Mouse (Mus musculus) embryo, embryonic 11.5 days (tissue): ENCODE results near the gene Eef1akmt1.

Source experiments
- DNase-seq: peaks from one replicate; pipeline ENCODE4 v3.0.0-alpha.2; 2012; ENCODE audit warnings: low read depth, low spot score

Eef1akmt1 gene

DNA sequence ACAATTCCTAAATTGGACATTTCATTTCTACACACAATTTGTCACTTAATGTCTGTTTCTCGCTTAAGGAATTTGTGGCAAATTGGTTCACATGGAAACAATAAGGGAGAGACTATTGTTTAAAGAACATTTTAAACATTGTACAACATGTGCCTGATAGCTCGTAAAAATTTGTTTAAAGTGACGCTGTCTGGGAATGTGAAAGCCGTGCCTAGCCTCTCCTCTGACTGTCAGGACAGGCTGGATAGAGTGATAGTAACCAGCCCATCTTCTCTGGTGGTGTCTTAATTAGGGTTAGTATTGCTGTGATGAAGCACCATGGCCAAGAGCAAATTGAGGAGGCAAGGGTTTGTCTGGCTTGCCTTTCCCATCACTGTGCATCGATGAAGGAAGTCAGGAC, 24.4 kb downstream of the Eef1akmt1 start:
- no peak for DNase-seq

DNA sequence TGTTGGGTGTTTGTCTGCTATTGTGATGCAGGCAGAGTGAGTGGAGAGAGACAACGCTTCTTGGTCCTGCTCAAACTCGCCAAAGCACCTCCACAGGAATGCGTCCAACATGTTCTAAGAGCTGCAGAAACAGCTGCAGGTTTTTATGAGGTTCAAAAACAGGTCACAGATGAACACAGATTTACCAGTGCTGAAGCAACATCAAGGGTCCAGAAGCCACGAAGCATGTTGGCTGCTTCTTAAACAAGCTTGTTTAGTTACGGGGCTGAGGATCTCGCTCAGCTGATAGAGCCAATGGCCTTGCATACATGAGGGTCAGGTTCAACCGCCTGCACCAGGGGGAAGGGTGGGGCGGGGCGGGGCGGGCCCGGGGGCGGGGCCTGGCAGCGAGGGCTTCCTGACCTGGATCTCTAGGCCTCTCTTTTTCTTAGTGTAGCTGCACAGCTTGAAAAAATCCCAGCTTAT, 24.8 kb downstream of the Eef1akmt1 start:
- no peak for DNase-seq

DNA sequence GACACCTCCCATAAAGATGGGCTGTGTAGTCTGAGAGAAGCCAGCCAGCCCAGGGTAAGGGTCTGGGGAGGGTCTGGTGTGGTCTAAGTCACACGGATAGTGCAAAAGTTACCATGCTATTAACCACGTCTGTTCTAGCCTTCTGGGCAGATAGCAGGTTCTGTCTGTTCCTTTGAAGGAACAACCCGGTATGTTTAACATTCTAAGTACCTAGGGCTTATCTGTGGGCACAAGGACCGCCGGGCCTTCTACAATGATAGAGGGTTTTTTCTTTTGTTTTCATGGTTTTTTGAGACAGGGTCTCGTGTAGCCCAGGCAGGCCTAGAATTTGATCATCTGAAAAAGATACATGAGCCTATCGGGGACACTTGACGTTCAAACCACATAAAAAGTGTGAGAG, 25.3 kb downstream of the Eef1akmt1 start:
- DNase-seq = no peak

DNA sequence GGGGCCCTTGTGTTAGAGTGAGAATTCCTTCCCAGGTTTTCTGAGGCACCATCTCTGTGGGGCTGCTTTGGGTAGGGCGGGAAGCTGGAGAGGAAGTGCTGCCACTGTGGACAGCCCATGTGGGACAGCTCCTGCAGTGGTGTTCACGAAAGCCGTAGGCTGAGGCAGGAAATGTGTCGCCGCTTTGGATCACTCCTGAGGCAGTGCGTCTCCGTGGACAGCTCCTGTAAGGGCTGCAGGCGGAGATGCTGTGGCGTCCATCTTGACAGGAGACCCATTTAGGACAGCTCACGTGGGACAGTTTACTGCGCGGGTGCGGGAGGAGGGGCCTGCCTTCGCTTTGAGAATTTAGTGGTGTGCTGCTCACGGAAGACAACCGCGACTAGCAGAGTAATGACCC, 25.9 kb downstream of the Eef1akmt1 start:
- DNase-seq = no peak

DNA sequence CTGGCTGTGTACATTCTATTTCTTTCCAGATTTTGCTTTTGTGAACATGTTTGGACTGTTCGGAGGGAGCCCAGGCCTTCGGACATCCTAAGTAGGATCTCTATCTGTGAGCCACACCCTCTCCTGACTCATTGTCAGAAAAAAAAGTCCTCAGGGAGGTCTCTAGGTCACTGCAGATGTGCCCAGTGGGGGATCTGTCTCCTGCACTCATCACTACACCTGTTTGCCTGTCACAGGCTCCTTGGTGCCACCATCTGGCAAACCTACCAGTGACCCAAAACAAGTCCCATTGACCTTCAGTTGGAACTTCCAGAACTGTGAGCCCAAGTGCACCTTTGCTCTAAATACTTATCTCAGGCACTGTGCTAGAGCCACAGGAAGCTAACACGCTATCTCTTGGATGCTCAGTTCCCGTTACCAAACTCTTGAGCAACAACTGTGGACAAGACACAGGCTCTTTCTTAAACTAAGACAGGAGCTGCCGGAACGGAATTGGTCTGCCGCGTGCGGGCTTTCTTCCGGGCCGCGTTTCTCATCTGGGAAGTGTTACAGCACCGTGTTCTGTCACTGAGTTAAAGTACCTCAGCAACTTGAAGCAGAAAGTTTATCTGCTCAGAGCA, 27.9 kb downstream of the Eef1akmt1 start:
- no peak for DNase-seq

DNA sequence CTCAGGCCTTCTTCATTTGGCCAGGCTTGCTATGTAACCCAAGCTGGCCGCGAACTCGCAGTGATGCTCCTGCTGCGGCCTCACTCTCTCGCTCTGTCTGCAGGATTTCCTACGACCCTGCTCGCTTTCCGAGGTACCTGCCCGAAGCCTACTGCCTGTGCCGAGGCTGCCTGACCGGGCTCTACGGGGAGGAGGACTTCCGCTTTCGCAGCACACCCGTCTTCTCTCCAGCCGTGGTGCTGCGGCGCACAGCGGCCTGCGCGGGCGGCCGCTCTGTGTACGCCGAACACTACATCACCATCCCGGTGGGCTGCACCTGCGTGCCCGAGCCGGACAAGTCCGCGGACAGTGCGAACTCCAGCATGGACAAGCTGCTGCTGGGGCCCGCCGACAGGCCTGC, 29.2 kb downstream of the Eef1akmt1 start:
- no peak for DNase-seq

DNA sequence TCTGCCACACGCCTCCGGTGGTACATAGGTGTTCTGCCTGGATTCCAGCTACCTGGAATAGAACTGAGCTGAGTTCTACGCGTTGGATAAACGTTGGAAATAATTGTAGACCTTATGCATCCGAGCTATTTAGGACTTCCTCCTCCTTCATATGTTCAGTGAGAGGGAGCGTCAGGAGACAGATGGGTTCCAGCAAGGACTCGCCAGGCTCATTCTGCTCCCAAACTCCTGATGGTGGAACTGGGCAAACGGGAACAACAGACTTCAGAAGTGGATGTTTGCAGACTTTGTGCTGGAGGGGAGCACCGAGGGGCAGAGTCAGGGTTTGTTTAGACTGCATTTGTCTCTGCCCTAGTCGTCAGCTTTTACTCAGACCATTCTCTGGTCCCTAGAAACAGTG, 30.7 kb downstream of the Eef1akmt1 start:
- DNase-seq = no peak

DNA sequence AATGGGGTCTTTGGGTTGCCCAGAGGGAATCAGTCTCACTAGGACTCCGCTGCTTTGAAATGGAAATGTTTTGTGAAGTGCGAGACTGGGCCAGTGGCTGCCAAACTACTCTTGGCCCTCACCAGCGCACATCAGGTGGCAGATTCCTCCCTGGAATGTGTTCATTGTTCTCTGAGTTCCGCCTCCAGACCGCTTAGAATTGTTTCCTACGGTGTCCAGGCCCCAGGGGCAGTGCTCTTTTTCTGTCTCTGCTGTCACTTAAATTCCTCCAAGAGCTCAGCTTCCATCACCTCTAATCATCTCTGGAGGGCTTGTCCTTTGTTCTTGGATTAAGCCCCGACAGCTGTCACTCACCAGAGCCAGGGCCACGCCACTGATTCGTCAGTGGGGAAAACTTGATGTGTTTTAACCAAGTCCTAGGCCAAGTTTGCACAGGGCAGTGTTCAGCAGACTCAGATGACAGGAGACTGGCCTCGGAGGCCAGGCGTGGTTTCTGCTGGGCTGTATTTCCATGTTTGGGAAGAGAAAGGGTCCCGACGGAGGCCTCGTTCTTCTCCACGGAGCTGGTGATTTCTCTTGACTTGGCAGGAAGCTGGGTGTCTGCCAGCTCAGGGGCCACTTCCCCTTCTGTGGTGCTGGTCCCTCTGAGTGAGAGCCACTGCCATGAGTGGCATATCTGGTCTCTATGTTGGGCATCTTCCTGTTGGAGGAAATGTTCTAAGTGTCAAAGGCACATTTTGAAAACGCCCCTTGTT, 34.0 kb downstream of the Eef1akmt1 start:
- no peak for DNase-seq

DNA sequence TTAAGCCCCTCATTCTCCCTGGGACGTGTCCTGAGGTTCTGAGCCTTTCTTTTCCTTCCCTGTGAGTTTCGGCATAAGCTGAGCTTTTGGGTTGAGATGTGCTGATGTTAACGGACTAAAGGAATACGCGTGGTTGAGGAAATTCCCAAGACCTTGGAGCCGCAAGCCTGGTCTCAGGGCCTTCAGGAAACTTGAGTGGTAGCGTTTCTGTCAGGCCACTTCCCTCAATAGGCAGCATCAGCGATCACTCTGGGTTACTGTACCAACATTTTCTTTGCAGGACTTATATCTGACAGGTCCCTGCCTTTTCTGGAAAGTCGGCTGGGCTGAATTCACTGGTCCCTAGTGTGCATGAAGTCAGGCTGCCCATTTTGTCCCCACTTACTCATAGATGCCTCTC, 34.6 kb downstream of the Eef1akmt1 start:
- DNase-seq = no peak

DNA sequence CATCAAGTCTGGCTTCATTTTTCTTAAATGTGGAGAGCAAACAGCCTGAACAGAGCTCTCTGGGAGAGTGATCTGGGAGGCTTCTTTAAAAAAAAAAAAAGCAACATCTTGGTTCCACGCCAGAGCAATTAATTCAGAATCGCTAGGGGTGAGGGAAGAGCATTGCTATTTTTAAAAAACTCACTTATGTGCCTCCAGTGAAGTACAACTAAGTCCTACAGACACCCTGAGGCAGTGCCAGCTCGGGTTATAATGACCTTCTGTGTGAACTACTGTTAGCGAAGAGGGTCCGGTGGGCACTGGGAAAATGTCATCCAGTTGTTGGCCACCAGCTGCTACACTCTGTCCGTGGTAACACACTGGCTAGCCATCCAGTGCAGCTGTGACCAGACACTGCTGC, 35.8 kb downstream of the Eef1akmt1 start:
- no peak for DNase-seq

DNA sequence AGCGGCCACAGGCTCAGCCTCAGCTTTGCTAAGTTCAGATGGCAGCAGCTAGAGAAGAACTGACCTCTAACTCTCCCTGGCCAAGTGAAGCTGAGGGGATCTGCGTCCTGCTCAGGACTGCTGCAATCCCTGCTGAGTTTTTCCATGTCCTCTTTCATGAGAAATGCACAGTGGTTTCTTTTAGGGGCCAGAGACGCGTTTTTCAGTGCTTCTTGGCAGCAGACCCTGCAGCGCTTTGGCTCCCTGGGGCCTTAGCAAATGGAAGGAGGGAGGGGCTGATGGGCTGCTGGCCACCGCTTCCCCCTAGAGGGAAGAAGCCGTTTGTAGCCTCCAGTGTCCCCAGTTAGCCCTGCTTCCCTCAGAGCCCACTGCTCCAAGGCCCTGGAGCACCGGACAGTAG, 36.5 kb downstream of the Eef1akmt1 start:
- no peak for DNase-seq

DNA sequence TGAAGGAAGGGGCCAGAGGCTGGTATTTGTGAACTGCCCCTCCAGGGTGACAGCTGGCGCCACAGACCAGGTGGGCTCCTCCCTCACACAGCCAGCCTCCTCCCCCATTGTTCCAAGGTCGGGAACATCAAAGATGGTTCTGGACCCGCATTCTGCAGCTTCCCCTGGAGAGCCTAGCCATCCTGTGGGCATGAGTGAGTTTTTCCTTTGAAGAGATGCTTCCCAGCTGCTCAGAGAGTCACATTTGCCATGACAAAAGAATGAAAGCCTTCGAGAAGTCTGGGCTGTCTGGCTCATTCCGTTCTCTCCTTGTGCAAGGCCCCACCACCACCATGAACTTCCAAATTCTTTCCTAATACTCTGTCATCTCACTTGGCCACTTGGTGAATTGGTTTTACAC, 37.1 kb downstream of the Eef1akmt1 start:
- no peak for DNase-seq

DNA sequence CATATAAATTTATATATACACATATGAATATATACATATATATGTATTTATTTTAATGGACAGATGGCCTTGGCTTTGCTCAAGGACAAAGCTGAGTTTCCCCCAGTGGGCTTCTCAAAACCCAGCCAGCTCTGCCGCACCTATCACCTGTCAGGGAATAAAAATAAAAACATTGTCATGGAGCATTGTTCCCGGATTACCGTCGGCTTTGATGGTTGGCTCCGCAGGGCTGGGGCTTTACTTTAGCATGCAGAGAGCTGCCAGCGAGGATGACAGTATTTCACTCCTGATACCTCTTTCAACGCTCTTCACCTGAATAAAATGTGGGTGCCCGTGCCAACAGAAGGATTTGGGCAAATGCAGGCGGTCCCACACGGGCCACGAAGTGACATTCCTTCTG, 37.6 kb downstream of the Eef1akmt1 start:
- no peak for DNase-seq

DNA sequence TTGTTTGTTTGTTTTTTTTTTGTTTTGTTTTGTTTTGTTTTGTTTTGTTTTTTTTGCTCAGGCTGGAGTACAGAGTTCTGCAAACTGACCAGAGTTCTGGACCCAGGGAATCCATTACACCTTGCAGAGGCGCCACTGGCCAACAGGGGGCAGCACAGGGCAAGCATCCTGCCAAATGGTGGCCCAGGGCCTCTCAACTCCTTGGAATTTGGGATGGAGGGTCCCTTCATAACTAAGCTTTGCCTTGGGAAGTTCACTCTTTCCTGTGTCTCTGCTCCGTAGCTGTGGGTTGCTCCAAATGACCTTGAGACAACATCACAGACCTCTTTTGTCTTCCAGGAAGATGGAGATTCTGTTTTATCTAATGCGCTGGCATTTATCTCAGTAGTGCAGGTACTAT, 38.2 kb downstream of the Eef1akmt1 start:
- DNase-seq = no peak

DNA sequence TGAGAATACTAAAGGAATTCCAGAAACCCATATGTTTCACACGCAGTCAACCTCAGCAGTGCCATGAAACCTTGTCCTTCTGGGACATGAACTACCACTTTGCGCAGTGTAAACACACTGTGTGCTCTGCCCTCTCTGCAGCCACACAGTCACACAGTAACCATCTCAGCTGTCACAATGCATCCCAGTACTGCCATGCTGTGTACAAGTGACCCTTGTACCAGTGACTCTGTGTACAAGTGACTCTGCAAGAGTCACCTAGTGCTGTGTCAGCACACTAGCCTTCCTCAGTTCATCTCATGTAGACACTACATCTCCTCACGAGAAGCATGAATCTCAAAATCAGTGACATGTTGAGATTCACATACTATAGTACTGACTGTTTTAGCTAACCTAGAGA, 38.8 kb downstream of the Eef1akmt1 start:
- no peak for DNase-seq

DNA sequence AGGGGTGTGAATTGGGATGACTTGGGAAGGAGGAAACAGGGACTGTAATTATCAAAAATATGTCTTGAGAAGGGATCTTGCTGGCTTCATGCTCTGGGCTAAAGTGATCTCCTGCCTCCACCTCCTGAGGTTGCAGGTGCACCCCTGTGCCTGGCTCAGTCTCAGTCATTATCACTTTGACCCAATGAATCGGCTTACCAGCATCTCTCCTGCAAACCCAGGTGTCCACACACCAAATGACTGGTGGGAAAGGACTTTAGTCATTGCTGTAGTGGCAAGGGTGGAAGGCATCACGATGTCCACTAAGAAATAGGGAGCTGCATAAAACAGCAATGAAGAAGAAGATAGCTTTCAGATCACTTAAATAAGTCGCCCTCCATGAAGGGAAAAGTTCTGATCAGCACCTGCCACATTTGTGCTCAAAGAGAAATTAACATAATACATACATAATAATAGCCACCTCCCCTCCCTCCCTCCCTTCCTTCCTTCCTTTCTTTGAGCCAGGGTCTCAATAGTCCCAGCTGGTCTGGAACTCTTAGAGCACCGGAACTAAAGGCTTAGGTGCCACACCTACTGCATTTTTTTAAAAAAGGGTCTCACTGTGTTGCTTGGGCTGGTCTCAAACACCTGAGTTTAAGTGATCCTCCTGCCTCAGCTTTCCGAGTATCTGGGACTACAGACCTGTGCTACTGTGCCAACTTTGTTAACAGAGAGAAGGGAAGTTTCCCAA, 41.5 kb downstream of the Eef1akmt1 start:
- no peak for DNase-seq

DNA sequence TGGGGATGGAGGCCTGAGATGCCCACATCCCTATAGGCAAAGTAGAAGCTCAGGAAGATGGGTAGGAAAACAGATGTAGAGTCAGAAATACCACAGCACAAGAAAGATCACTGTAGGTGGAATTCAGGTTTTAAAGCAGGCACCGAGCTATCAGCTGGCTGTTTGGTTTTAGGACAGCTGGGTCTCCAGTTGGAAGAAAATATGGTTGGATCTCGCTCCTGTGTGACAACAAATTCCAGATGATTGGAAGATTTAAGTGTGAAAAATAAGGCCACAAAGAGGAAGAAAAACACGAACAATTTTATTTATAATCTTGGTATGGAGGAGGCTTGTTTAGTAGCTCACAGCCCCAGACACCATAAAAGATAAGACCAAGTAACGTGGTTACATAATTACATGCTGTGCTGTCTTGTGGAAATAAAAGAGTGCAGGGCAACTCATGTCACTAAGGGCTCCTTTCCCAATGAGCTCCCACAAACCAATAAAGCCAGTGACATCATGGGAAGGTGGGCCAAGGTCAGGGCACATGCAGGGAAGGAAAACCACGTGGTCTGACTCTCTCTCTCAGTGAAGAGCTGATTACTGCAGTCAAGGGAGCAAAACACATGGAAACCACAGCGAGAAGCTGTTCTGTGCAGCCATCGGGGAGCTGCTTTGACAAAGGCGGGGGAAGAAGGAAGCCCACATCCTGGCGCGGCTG, 42.2 kb downstream of the Eef1akmt1 start:
- no peak for DNase-seq

DNA sequence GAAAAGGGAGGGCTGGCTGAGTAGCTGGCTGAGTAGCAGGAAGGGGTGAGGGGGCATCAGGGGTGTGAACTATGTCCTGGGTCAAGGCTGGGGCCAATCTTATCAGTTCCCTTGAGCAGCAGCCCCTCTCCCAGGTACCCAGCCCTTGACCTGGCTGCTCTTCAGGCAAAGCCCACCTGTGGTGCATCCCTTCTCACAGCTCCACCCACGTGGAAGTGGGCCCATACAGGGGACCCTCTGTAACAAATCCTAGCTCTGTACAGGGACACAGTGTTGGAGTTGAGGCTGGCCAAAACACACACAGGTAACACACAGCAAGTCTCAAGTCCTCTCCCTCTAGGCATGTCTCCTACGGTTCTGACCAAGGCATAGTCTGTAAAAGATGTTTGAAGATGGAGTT, 43.8 kb downstream of the Eef1akmt1 start:
- no peak for DNase-seq

DNA sequence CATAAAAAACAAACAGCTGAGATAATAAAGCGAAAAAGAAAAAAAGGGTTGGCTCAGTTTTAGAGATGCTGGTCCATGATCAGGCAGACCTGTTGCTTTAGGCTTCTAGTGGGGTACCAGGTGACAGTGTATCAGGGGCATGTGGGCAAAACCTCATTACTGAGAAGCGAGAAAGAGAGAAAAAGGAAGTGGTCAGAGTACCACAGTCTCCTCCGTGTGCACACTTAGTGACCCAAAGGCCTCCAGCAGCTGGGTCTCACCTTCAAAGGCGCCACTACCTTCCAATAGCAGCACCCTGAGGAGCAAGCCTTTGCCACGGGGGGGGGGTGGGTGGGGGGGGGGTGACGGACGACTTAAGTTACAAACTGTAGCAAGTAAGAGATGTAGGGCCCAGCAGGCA, 44.3 kb downstream of the Eef1akmt1 start:
- no peak for DNase-seq

DNA sequence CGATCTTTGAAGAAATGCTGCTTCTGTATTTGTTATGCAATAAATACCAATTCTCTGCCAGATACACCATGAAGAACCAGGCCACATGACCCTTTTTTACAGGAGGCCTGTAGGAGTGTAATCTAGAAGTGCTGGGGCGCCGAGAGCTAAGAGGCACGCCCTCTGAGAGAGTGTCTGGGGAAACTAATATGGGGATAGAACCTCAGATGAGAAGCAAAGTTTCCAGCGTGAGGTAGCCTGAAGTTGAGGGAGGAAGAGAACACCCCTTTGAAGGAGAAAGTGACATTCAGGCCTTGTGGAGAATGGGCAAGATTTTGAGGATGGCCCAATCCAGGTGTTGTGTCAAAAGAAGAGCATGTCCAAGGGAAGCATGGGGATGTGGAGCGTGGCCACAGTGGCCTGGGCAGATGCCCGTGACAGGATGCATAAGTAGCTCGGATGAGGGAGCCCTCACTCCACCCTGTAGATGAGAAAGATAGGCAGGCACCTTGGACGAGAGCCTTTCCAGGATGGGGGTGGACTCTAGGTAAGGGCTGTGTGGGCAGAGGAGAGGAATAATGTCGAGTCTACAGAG, 45.3 kb downstream of the Eef1akmt1 start:
- no peak for DNase-seq

DNA sequence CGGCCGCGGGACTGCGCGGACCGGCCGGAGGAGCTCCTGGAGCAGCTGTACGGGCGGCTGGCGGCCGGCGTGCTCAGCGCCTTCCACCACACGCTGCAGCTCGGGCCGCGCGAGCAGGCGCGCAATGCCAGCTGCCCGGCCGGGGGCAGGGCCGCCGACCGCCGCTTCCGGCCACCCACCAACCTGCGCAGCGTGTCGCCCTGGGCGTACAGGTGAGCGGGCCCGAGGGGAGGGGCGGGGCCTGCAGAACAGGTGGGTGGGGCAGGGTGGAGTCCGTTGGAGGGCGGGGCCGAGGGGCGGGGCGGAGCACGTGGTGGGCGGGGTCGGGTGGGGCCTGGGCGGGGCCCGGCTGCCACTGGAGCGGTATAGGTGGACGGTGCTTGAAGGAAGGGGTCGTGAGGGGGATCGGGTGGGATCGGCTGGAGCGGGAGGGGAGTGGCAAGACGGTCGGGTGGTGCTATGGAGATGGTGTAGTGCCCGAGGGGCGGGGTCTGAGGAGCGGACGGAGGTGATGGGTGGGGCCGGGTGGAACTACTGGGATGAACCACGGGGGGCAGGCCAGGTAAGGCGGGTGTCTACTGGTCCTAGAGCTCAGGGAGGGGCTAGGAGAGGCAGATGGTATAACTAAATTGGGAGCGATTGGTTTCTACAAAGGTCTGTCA, 45.9 kb downstream of the Eef1akmt1 start:
- DNase-seq = peak; percentile 36
